Mouse (Mus musculus) left cerebral cortex, adult 9 months (tissue): ENCODE data around the gene Zscan4e.
"Not testable (repeated sequence)": the region's sequence is repeated elsewhere in the genome, so short reads cannot be mapped to it uniquely, and the experiment has no call there.

Experiments
- DNase-seq, 2 experiments: peaks; one replicate each; pipeline ENCODE4 v3.0.0; 2022; ENCODE audit warnings: low spot score in 2 of 2

Gene Zscan4e

DNA sequence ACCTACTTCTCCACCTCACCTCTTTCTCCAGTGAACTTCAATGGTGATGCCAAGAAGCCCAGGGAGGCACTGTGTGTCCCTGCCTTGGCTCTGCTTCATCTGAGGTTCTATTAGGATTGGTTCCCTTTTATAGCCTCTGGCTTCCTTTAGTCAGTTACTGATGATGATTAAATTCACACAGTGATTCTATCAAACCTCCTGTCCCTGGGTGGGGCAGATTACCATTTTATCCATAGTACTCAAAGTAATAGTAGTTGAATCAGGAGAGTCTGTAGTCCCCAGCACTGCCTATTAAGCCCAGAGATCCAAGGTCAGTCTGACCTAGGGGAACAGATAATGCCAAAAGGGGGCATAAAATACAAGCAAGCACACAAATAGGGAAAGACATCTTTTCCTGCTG is at the start of gene Zscan4e:
Zscan4e (minus strand) TSS at position 101 of the 400 bp plus-strand sequence.
- DNase-seq, result not testable (repeated sequence)
